Mouse (Mus musculus): ENCODE results near the gene Gm20873. TPM values are rescaled to one million over a fixed set of nuclear protein-coding genes. Genes with fewer than 3 reads are reported as not detected.

Gene Gm20873
- not detected for polyA plus RNA-seq (2017; shearing (Covaris generic))

GRCm38 (mm10) chrY:6266798-6267197 lies at the start of gene Gm20873:
Gene Gm20873 (plus strand): TSS chrY:6267098.

DNA sequence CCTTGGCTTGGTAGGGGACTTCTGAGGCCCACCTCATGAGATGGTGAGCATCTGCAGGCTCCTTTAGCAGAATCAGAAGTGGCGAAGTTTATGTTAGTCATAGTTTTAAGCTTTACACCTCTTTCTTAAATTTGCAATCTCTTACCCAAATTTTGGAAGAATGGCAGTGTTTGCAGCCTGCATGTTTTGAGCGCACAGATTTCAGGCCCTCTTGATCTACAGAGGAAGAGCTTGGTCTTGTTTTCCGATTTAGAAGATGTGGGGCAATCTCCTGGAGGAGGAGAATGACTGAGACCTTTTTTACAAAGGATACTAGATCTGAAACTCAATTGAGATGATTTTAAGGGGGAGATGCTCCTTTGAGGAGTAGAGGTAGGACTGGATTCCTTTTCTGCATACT lies 29.0 kb upstream of the Gm20873 start, which contains the start of gene Gm21746:
TSS of gene Gm21746 (minus strand) at position 101 of the 400 bp plus-strand sequence.

Other genes starting within 250 kb of the Gm20873 start
- not detected for gene Gm21746, start 29.1 kb upstream of the Gm20873 start, polyA plus RNA-seq (2017; shearing (Covaris generic))

Data from effector memory CD4-positive, alpha-beta T cell, adult 5 months (primary cell).